In the genomic region with DNA sequence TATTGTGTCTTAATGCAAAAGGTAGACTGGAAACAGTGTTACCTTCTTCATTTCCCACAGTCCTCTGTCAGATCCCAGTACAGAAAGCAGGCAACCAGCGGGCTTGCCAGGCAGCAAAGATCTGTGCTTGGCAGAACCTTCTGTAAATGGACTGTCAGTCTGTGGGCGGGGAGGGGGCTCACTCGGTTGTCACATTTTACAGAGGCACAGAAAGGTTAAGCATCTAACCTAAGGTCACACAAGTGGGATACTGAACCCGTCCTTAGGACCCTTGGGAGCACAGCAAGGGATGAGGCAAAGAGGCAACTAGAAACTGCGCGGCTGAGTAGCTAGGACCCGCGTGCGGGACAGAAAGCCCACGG, we compare ENCODE assay signal across 8 mouse cellular contexts. TPM values are rescaled to one million over a fixed set of nuclear protein-coding genes. Genes with fewer than 3 reads are reported as not detected.
DNase-seq lines count a peak whose midpoint lies in the region; ATAC-seq and TF ChIP-seq lines count a peak whose summit lies in the region.

No protein-coding gene starts in this region.

- H3K4me2 ChIP-seq in kidney, postnatal 0 days (ENCODE audit: low read length) = peak overlapping the region; percentile 85
- peak overlapping the region; percentile 78 for H3K4me2 ChIP-seq in forebrain, embryonic 15.5 days (replicated peaks)
- peak overlapping the region; percentile 84 for H3K4me2 ChIP-seq in liver, embryonic 14.5 days (ENCODE audit: low read depth)
- peak overlapping the region; percentile 70 for H3K4me2 ChIP-seq in stomach, postnatal 0 days (replicated peaks; ENCODE audit: low read depth)

- DNase-seq in kidney, postnatal 0 days (ENCODE audit: low spot score) = no peak
- no peak for DNase-seq in kidney, adult 9 months
- no peak for DNase-seq in liver, embryonic 14.5 days (ENCODE audit: low read depth in 3 of 3, low spot score in 3 of 3)
- DNase-seq in stomach, postnatal 0 days (ENCODE audit: low spot score) = no peak
- DNase-seq in left cerebral cortex, postnatal 14 days (ENCODE audit: low spot score in 2 of 2) = no peak

- TF ChIP-seq POLR2A in bone marrow, adult 2 months (IDR thresholded peaks at IDR 0.05; ENCODE audit: borderline replicate concordance, control insufficient read depth, low read depth, low read length) = no peak

- intact Hi-C loops in left cerebral cortex, postnatal 14 days (cut with DNase I) = no loop called here

- peak overlapping the region; percentile 96 for H3K9ac ChIP-seq in kidney, postnatal 0 days (ENCODE audit: low read depth, low read length)
- H3K9ac ChIP-seq in forebrain, embryonic 15.5 days (replicated peaks) = peak overlapping the region; percentile 100
- H3K9ac ChIP-seq in liver, embryonic 14.5 days (replicated peaks) = peak overlapping the region; percentile 92
- H3K9ac ChIP-seq in stomach, postnatal 0 days (ENCODE audit: low read length) = peak overlapping the region; percentile 88

- TF ChIP-seq EP300 in liver, embryonic 14.5 days (IDR thresholded peaks at IDR 0.05; ENCODE audit: low read depth) = no peak
- TF ChIP-seq EP300 in stomach, postnatal 0 days (optimal IDR thresholded peaks at IDR 0.05) = no peak

- H3K9me3 ChIP-seq in kidney, postnatal 0 days (replicated peaks; ENCODE audit: low read length) = no peaks in the 10 kb centered on the region
- H3K9me3 ChIP-seq in forebrain, embryonic 15.5 days = no peaks in the 10 kb centered on the region
- no peaks in the 10 kb centered on the region for H3K9me3 ChIP-seq in liver, embryonic 14.5 days (ENCODE audit: control insufficient read depth, low read length)
- no peaks in the 10 kb centered on the region for H3K9me3 ChIP-seq in stomach, postnatal 0 days (ENCODE audit: control insufficient read depth, low read length)

- no peak for TF ChIP-seq CTCF in kidney, postnatal 0 days (IDR thresholded peaks at IDR 0.05; ENCODE audit: low read depth)
- no peak for TF ChIP-seq CTCF in bone marrow, adult 2 months (IDR thresholded peaks at IDR 0.05; ENCODE audit: control insufficient read depth, insufficient read depth, low read length)
- TF ChIP-seq CTCF in liver, embryonic 14.5 days (IDR thresholded peaks at IDR 0.05; ENCODE audit: low read depth) = no peak
- no peak for TF ChIP-seq CTCF in stomach, postnatal 0 days (IDR thresholded peaks at IDR 0.05; ENCODE audit: low read depth)

- 1% methylated on average over 10 of the region's 10 CpGs for WGBS in kidney, postnatal 0 days
- WGBS in bone marrow, adult 2 months = 3% methylated on average over 10 of the region's 10 CpGs
- 1% methylated on average over 10 of the region's 10 CpGs for WGBS in forebrain, embryonic 15.5 days
- 3% methylated on average over 10 of the region's 10 CpGs for WGBS in liver, embryonic 14.5 days (ENCODE audit: insufficient replicate concordance)
- WGBS in stomach, postnatal 0 days = 2% methylated on average over 10 of the region's 10 CpGs

- no peaks in the 10 kb centered on the region for H3K36me3 ChIP-seq in kidney, postnatal 0 days (ENCODE audit: insufficient read depth, low read length)
- H3K36me3 ChIP-seq in forebrain, embryonic 15.5 days = no peaks in the 10 kb centered on the region
- no peaks in the 10 kb centered on the region for H3K36me3 ChIP-seq in liver, embryonic 14.5 days (replicated peaks; ENCODE audit: control insufficient read depth, insufficient read depth, low read depth)
- no peaks in the 10 kb centered on the region for H3K36me3 ChIP-seq in stomach, postnatal 0 days (ENCODE audit: control insufficient read depth, insufficient read depth, low read length)

- H3K27me3 ChIP-seq in kidney, postnatal 0 days (ENCODE audit: insufficient read depth, low read length) = no peaks in the 10 kb centered on the region
- H3K27me3 ChIP-seq in forebrain, embryonic 15.5 days = no peaks in the 10 kb centered on the region
- H3K27me3 ChIP-seq in liver, embryonic 14.5 days (ENCODE audit: control insufficient read depth, insufficient read depth, low read length) = peaks cover 3% of the 10 kb centered on the region
- H3K27me3 ChIP-seq in stomach, postnatal 0 days (ENCODE audit: control insufficient read depth, insufficient read depth, low read length) = no peaks in the 10 kb centered on the region

- H3K27ac ChIP-seq in kidney, postnatal 0 days = peak overlapping the region; percentile 70
- peak overlapping the region; percentile 46 for H3K27ac ChIP-seq in bone marrow, adult 2 months (ENCODE audit: control insufficient read depth, insufficient read depth, low read depth, low read length, poor library complexity)
- H3K27ac ChIP-seq in forebrain, embryonic 15.5 days (replicated peaks) = peak overlapping the region; percentile 94
- peak overlapping the region; percentile 56 for H3K27ac ChIP-seq in liver, embryonic 14.5 days
- H3K27ac ChIP-seq in stomach, postnatal 0 days (replicated peaks) = peak overlapping the region; percentile 93

- ATAC-seq in kidney, postnatal 0 days (replicated peaks; ENCODE audit: low FRiP score, low read depth) = no peak
- no peak for ATAC-seq in forebrain, embryonic 15.5 days (replicated peaks)
- peak; percentile 9 for ATAC-seq in liver, embryonic 14.5 days (ENCODE audit: insufficient read depth)
- ATAC-seq in stomach, postnatal 0 days (ENCODE audit: low FRiP score, low TSS enrichment) = peak; percentile 0; the same call in 1 of the 2 replicates
- ATAC-seq in frontal cortex, adult (ENCODE audit: low TSS enrichment) = no peak

- H3K4me1 ChIP-seq in kidney, postnatal 0 days (replicated peaks; ENCODE audit: insufficient read depth, low read length) = peaks cover 31% of the 10 kb centered on the region; the same call in 1 of the 2 replicates
- H3K4me1 ChIP-seq in bone marrow, adult 2 months (ENCODE audit: control insufficient read depth, insufficient read depth, low read length) = no peaks in the 10 kb centered on the region; the same call in none of the 2 replicates
- H3K4me1 ChIP-seq in forebrain, embryonic 15.5 days = peaks cover 64% of the 10 kb centered on the region
- H3K4me1 ChIP-seq in liver, embryonic 14.5 days (replicated peaks; ENCODE audit: control insufficient read depth in 2 of 2, insufficient read depth in 2 of 2, low read length in 1 of 2) = peaks cover 0 to 21% of the 10 kb centered on the region in 2 experiments
- peaks cover 15% of the 10 kb centered on the region for H3K4me1 ChIP-seq in stomach, postnatal 0 days (replicated peaks; ENCODE audit: control insufficient read depth, insufficient read depth)

- H3K4me3 ChIP-seq in kidney, postnatal 0 days (replicated peaks; ENCODE audit: low read depth, low read length) = peak overlapping the region; percentile 93
- H3K4me3 ChIP-seq in bone marrow, adult 2 months (replicated peaks; ENCODE audit: control insufficient read depth, low read depth, low read length) = peak overlapping the region; percentile 88
- peak overlapping the region; percentile 99 for H3K4me3 ChIP-seq in forebrain, embryonic 15.5 days
- peak overlapping the region; percentile 73 to 77 for H3K4me3 ChIP-seq in liver, embryonic 14.5 days (ENCODE audit: insufficient read depth in 1 of 2, low read depth in 2 of 2, low read length in 2 of 2)
- peak overlapping the region; percentile 84 for H3K4me3 ChIP-seq in stomach, postnatal 0 days (ENCODE audit: low read depth, low read length)

RNA-seq across cellular contexts. Expression of a gene that starts 54.9 kb away (rescaled TPM):
- polyA plus RNA-seq in kidney, postnatal 0 days (2015; fragmentation: Nextera tagmentation; extraction: Ambion mirVana) = 449 and 494 TPM in 2 replicates
- 59.5 and 110 TPM in 2 replicates for polyA plus RNA-seq in bone marrow, adult 2 months (2011; ENCODE audit: insufficient read depth, insufficient read length, low replicate concordance, missing spikeins)
- 32.2 and 34.2 TPM in 2 replicates for polyA plus RNA-seq in forebrain, embryonic 15.5 days (2015; fragmentation: Nextera tagmentation; extraction: Ambion mirVana)
- 25.2 and 27.2 TPM in 2 replicates for polyA plus RNA-seq in liver, embryonic 14.5 days (2012; rRNA removed)
- polyA plus RNA-seq in liver, embryonic 14.5 days (2014; fragmentation: Nextera tagmentation; extraction: Ambion mirVana) = 44.4 and 51.3 TPM in 2 replicates
- 2,268 and 2,333 TPM in 2 replicates for polyA plus RNA-seq in stomach, postnatal 0 days (2015; fragmentation: Nextera tagmentation; extraction: Ambion mirVana)
- 10 to 100 TPM; 24.1 to 24.2 TPM for total RNA-seq in left cerebral cortex, postnatal 14 days (2021)

Comparison
In these comparisons a context has a peak if more than half of its experiments do, and no peak if none do; other contexts are left out.
1. ATAC-seq: peak in liver, embryonic 14.5 days (single experiment) and stomach, postnatal 0 days (single experiment); none in kidney, postnatal 0 days (single experiment), forebrain, embryonic 15.5 days (single experiment) and frontal cortex, adult (single experiment).
2. Peak in every context shown above with its lines, with median percentiles within 50 percentile points of each other: H3K27ac ChIP-seq, H3K4me2 ChIP-seq, H3K4me3 ChIP-seq and H3K9ac ChIP-seq.